Mouse (Mus musculus) c-Kit-positive CD71-negative TER-119-negative erythroid progenitor cells, embryonic 14.5 days (primary cell): Measurements from ENCODE around the gene Txndc11.

ENCODE experiments used
- DNase-seq: peaks from one replicate; pipeline ENCODE4 v3.0.0-alpha.2; 2013; ENCODE audit warnings: low read depth

The Txndc11 gene

GRCm38 (mm10) chr16:11104905-11105304 lies 29.5 kb downstream of the Txndc11 start:
- no peak for DNase-seq

DNA sequence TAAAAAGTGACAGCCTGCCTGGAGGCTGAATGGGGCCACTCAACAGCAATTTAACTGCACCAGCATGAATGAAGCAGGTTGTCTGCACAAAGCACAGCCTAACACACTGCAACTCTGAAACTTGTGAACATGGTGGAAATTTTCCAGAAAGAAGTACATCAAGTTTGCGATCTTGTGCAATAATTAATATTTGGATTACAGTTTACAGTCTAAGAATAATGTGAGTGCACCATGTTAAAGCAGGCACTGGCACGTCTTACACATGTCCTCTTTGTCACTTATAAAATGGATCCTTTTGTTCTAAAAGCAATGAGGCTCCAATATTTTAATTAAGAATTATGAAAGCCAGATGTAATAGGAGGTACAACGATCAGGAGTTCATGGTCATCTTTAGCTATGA lies 37.1 kb downstream of the Txndc11 start:
- DNase-seq: no peak

DNA sequence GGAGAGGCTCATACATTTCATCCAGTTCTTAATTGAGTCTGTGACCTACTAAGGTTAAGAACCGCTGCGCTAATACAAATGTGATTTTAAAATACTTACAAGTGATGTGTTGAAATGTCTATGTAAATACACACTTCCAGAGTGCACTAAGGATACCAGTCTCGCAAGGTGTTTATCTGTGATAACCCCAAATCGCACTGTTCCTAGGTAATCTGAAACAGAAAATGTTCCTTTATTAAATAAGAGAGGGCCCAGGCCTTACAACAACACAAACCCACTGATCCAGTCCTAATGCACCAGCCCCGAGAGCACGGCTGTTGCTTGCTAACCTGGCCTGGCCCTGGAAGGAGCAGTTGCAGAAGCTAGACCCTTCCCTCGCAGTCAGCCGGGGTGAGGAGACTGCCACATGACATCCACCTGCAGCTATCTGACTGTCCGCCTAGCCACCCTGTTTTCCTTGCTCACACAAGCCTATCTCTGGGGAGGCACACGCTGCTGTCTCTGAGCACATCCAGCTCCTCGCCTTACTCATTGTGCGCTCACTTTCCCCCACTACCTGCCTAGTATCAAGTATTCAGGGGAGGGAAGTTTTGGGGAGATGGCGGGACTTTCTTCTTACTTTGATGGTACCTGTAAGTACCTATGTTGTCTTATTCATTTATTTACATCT lies 40.6 kb downstream of the Txndc11 start:
- no peak for DNase-seq

DNA sequence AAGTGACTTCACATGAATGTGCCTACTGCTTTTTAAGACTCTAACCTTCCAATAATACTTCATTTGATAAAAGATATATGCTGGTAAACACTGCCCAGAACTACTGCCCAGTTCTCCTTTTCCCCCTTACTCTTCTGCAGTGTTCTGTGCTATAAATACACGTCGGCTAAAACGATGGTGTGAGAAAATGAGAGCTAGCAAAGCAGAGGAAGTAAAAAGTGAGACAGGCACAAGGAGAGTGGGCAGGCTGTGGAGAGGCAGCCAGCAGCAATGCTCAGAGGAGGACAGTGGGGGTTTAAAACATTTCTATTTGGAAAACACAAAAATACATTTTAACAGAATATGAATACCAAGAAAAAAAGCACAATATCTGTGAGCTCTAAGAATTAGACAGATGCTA lies 41.9 kb downstream of the Txndc11 start:
- DNase-seq: no peak

DNA sequence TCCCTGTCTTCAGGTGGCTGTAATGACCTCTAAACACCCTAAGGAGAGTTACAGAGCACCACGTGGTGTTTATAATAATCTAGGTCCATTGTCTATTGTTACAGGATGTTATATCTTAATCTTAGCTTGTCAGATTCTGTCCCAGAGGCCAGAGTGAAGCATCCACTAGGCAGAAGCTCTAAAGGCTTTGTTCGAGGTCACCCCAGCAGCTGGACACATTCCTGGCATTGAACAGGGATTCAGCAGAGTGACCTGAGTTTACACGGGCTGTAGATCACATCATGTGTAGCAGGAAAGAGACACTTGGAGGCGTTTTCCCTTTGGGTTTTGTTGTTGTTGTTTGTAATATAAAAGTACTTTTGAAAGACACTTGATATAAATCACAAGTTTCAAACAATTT lies 42.4 kb downstream of the Txndc11 start:
- DNase-seq: no peak

- DNase-seq: no peak
These were observed 43.4 kb downstream of the Txndc11 start for GRCm38 (mm10) chr16:11090836-11091570.

GRCm38 (mm10) chr16:11086856-11087588 lies 47.4 kb downstream of the Txndc11 start:
- DNase-seq: no peak

- no peak for DNase-seq
These were observed 48.2 kb downstream of the Txndc11 start for GRCm38 (mm10) chr16:11086299-11086698.

DNA sequence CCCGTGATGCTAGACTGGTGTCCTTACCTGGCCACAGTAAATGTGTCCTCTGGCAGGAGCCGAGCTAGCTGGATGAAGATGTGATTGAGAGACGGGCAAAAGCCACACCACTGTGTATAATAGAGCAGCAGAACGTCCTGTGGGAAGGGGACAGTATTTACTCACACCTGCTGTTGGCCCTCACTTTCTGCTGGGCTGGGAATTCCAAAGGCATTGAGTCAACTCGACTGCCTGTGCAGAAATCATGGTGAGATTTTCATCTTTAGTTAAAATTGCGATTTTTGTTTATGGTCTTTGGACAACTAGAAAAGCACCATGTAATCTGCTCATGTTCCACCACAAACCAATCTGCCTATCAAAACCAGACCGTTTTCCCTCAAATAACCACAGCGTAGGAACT lies 50.3 kb downstream of the Txndc11 start:
- no peak for DNase-seq

- DNase-seq: no peak
These were observed 56.1 kb downstream of the Txndc11 start for GRCm38 (mm10) chr16:11078216-11078869.

DNA sequence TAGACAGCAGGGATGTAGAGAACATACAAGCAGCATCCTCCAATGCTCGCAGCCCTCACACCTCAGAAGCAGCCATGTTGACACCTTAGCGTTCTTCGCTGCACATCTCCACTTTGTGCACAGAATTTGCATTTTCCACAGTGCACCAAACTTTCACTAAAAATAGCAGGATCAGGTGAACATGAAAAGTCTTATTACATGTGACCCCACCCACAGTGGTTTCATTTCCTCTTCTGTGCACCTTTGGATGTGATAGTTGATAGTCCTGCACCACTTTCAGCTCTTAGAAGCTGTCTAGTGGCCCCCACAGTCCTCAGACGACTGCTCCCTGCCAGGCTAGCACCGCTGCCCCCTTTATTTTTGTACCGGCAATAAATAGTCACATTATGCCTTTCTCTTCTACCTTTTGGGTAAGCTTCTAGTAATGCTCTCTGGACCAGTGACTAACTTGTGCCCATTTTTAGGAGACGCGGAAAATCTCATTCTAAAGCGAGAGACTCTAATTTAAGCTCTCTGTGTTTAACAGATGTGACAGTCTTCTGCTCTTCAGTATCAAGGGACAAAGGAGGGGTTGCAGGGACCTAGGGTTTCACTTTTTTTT lies 56.7 kb downstream of the Txndc11 start:
- DNase-seq: no peak

GRCm38 (mm10) chr16:11073060-11073459 lies 61.4 kb downstream of the Txndc11 start:
- no peak for DNase-seq

GRCm38 (mm10) chr16:11072454-11072853 lies 62.0 kb downstream of the Txndc11 start:
- DNase-seq: no peak

DNA sequence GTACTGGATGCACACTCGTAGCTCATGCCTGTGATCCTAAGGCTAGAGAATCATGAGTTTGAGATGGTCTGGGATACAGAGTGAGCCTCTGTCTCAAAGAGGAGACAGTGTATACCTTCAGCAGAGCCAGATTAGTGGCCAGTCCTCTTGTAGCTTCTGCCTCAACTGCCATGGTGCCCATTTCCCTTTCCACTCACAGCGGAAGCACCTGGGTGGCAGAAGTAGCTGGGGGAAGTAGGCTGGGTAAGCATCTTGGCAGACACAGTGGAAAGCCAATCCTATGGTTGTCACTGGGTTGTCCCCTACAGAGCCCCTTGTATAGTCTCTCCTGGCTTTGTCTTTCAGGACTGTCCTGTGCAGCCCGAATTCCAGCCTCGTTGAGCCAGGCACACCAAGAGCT lies 62.6 kb downstream of the Txndc11 start:
- DNase-seq: no peak

- DNase-seq: no peak
These were observed 63.3 kb downstream of the Txndc11 start for GRCm38 (mm10) chr16:11071176-11071575.

DNA sequence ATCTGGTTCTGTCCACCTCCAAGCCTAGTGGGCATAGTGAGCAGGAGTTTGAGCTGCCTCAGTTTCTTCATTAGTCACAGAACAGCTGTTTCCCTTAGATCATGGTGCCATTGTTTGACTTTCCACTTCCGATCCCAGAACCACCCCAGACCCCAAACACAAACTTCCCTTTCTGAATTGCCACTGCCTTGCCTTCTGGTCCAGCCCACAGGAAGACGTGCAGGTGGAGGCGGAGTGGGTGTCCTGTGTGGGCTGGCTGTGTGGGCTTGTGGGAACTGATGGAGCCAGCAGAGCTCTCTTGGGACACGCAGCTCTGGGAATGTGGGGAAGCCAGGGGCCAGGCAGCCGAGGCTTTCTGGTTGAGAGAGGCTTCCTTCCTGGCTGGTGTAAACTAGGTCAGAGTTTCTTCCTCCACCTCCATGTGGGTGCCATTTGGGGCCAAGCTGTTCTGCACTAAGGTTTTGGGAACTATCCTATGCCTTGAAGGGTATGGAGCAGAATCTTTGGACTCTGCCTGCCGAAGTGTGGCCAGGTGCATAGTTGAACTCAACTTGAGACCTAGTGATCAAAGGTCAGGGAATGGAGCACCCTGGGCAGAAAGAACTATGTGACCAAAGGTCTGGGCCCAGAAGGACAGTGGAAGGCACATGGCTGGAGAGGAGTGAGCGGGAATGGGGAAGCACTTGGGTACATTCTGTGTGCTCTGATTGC lies 64.6 kb downstream of the Txndc11 start:
- DNase-seq: no peak

DNA sequence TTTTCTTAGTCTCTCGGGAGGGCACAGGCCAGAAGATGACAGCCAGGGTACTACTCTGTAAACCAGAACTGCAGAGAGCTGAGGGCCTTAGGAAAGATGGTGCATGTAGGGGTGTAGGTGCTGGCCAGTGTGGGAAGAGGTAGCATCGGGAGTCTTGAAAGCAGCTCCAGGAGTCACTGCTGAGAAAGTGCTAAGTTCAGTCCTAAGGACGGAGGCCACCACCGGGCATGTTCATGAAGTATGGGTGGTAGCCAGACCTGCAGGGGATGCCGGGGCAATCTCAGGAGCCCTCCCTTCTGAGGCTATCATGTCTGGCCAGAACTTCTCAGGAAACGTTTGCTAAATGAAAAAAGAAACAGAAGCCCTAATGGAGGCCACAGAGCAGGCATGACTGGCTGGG lies 65.2 kb downstream of the Txndc11 start:
- no peak for DNase-seq

DNA sequence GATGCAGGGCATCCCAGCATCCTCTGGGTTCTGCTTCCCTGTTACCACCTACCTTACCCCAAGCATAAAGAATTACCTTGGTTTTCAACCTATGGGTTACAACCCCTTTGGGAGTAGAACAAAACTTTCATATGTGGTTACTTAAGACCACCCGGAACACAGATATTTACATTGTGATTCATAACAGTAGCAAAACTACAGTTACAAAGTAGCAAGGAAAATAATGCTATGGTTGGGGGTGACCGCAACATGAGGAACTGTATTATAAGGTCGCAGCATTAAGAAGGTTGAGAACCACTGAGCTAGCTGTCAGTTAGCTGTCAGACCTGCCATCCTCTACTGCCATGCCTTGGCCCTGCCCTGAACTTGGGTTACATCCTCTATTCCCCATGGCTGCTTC lies 65.8 kb downstream of the Txndc11 start:
- DNase-seq: no peak

- no peak for DNase-seq
These were observed 67.6 kb downstream of the Txndc11 start for GRCm38 (mm10) chr16:11066833-11067191.

DNA sequence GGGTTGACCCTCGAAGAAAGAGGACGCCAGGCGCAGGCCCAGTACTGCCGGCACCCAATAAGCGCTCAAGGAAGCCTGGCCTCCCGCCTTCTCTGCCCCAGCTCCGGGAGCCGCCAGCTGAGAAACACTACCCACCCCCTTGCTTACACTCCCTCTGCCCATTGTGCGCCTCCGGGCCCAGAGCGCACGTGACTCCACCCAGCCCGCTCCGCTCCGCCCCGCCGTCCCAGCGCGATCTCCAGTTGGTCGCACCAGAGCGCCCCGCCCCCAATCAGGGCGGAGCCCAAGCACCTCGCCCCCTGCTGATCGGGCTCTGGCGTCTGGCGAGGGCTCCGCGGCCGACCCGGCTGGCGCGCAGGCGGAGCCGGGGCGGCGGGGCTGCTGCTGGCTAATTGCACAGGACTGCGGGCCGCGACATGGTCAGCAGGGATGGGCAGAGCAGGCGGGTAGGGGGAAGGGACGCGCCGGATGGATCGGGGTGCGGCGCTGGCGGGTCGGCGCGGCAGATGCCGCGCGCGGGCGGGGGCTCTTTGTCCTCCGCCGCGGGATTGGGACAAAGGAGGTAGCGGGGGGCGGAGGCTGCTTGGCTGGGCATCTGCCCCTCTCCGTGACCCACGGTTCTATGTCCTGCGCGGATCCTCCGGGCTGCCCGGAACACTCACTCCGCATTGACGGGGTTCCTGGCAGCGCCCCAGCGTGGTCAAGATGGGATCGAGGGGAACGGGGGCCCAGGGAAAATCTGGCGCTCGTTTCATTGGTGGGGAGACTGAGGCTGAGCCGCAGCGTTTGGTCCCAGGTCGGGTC lies 68.2 kb downstream of the Txndc11 start, which contains the start of gene Litaf:
Gene Litaf (minus strand): TSS at position 129 of the 804 bp plus-strand sequence.
- peak; percentile 96 for DNase-seq

GRCm38 (mm10) chr16:11065431-11065830 lies 69.0 kb downstream of the Txndc11 start:
- no peak for DNase-seq
